Mouse (Mus musculus) megakaryocyte progenitor cell, adult 5-6 weeks (primary cell): ENCODE measurements at regions not wholly inside any gene's neighbourhood (a gene's known extent, or its start where the extent isn't known, plus 50 kb on each side); places are given as distances from the start of the nearest gene placed in this dataset.

ENCODE experiments used
- ATAC-seq: replicated peaks from 2 replicates; pipeline ENCODE4 v1.8.0; 2016; ENCODE audit warnings: mild to moderate bottlenecking, moderate TSS enrichment, inconsistent platforms; ENCODE audit not compliant: poor library complexity

GRCm38 (mm10) chr15:88033725-88034124 lies 489.6 kb downstream of the Fam19a5 start:
- ATAC-seq = no peak

DNA sequence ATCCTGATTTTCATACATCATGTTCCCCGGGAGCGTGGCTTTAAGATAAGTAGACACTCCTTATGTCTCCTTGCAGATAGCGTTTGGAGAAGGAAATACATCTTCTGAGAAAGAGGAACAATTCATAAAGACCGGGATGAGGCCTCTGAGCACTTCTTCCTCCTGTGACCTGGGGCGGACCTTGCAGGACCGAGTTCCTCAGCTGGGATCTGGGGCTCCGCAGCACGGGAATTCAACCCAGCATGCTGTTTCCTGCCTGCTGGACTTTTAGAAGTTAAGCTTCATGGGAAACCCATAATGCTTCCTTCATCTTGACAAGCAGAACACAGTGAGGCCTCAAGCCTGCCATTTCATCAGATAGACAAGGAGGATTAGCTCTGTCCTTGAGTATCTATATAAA lies 491.4 kb downstream of the Fam19a5 start:
- ATAC-seq = no peak

GRCm38 (mm10) chr15:88036146-88037000 lies 492.3 kb downstream of the Fam19a5 start:
- ATAC-seq = no peak

DNA sequence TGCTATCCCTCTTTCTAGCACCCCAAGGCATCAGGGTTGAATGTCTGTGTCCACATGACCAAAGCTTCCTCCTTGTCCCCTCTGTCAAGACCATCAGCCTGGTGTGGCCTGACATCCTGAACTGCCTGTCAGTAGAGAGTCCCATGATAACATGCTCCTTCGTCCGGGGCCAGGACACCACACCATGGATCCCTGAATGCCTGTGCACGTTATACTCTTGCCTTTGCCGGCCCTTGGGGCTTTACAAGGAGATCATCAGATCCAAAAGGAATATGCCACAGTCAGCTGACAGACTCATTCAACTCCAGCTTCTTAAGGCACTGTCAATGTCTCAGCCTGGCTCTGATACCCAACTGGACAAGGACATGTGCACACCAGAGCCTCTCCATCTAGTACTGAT lies 493.5 kb downstream of the Fam19a5 start:
- ATAC-seq = no peak

DNA sequence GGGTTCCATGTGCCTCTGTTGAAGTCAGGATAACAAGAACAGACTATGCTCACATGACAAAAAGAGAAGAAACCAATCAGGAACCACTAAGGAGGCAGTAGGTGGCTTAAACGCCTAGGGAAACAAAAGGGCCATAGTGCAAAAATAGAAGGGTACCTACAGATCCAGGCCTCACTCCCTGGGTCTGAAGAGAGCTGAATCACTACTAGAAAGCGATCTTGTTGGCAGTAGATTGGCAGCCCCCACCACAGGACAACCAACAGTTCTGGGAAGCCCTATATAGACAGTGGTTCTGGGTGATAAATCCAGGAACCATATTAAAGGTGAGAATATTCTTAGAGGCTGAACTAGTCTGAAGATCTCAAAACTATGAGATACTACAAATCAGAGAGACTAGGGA lies 498.7 kb downstream of the Fam19a5 start:
- no peak for ATAC-seq

DNA sequence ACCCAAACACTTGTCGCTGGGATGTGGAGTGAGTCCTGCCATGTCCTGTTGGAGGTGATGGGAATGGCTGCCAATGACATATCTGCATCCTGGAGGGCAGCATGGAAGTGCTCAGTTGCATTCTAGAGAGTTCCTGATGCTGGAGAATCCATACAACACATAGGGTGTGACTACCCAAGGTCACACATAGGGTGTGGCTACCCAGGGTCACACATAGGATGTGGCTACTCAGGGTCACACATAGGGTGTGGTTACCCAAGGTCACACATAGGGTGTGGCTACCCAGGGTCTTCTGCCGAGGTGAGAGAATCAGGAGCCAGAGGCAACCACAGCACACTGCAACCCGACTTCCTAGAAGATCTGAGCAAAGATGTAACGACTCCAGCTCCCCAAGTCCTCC lies 514.0 kb downstream of the Fam19a5 start:
- no peak for ATAC-seq

DNA sequence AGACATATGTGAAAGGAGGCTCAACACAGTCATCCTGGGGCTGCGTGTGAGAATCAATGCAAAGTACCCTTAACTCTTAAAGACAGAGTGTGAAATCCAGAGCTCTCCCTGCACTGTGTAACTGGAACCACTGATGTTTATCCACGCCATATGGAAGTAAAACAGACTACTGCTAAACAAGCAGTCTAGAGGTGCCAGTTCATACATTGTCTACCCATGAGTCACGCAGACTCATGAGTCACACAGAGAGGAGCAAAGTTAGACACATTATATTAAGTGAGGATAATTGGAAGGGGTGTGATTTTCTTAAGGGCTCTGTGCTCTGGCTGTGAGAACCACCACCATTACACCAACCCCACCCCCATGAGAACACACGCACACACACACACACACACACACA lies 516.8 kb downstream of the Fam19a5 start:
- no peak for ATAC-seq

DNA sequence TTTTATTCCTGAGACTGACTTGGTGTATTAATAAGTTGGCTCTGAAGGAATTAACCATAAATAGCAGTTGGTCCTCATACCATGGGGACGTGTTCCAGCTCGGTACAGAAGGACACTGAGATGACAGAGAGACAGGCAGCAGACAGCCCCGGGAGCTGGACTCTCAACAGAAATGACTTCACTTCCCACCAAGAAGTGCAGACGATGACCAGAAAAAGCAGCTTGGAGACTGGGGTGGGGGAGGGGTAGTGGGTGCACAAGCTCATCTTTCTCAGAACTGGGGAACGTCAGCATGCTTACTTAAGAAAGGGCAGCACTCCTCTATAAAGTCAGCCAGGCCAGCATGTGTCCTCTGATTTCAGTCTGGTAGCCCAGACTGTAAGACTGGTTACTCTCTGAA lies 518.9 kb downstream of the Fam19a5 start:
- ATAC-seq = no peak

DNA sequence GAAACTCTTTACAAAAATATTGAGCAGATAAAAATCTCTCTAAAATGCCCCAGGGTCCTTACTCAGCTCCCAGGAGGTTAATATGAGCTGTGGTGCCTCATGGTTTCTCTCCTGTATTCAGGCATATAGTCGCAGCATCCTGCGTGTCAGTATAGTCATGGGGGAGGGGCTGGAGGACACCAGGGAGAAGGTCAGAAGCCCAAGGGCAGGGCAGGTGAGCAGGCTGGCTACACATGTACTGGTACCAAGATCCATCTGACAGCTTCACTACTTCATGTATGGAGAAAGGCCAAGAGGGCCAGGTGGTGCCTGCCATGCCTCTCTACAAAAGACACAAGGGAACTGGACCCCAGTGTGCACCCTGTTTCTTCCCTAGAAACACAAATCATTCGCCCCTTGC lies 524.4 kb downstream of the Fam19a5 start:
- ATAC-seq = no peak

- ATAC-seq = no peak
Measured at GRCm38 (mm10) chr15:88072676-88073075, 527.4 kb upstream of the Zdhhc25 start.

DNA sequence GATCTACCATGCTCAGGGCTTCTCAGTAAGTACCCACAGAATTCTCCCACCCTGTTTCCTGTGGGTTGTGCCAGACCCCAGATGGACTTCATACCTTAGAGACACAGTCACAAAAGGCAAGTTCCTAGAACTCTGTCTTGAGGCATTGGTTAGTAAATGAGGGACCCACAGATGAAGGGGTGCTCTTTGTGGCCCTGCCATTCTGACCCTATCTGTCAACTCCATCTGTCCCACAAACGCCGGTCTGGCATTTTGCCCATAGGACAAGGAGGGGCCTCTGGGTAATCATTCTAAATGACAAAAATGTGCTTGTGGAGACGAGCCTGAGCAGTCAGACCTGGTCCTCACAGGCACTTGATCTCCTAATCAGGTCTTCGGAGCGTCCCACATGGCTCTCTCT lies 516.2 kb upstream of the Zdhhc25 start:
- ATAC-seq = no peak

DNA sequence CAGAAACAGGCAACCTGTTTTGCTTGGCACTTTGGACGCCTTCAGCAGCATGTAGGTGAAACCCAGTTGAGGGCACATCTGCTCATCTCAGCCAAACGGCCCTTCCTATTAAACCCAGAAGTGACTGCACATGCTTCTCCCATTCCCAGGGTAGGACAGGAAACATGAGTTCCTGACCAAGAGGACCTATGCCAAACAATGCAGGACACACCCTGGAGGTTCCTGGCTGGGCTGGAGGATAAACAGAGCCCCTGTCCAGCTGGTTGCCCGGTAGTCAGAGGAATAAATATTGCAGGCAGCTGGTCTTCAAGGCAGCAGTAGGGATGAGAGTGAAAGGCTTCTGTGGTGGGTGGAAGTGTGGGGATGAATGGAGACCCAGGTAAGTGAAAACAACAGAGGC lies 514.5 kb upstream of the Zdhhc25 start:
- no peak for ATAC-seq

- ATAC-seq = no peak
Measured at GRCm38 (mm10) chr15:88089486-88089885, 510.6 kb upstream of the Zdhhc25 start.

- no peak for ATAC-seq
Measured at GRCm38 (mm10) chr15:88091390-88091789, 508.7 kb upstream of the Zdhhc25 start.

- ATAC-seq = no peak
Measured at GRCm38 (mm10) chr15:88120376-88120775, 479.7 kb upstream of the Zdhhc25 start.

GRCm38 (mm10) chr15:88123907-88124523 lies 476.1 kb upstream of the Zdhhc25 start:
- ATAC-seq = no peak

- no peak for ATAC-seq
Measured at GRCm38 (mm10) chr15:88146118-88146517, 454.0 kb upstream of the Zdhhc25 start.

DNA sequence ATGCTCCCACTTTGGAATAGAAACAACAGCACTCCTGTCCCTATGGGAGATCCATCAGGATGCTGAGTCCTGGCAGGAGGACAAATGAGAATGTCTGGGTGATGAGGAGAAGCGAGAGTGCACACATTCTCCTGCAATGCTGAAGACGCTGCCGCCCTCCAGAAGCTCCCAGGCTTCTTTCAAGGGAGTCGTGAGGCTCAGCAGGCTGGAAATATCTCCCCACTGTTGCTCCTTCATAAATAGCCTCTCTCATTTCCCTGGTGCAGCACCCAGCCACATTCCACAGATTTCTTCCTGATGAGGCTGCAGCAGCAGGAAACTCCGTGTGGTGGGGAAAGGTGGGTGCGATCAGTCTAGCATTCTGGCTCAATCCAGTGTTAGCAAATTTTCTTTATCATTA lies 448.9 kb upstream of the Zdhhc25 start:
- ATAC-seq = no peak

DNA sequence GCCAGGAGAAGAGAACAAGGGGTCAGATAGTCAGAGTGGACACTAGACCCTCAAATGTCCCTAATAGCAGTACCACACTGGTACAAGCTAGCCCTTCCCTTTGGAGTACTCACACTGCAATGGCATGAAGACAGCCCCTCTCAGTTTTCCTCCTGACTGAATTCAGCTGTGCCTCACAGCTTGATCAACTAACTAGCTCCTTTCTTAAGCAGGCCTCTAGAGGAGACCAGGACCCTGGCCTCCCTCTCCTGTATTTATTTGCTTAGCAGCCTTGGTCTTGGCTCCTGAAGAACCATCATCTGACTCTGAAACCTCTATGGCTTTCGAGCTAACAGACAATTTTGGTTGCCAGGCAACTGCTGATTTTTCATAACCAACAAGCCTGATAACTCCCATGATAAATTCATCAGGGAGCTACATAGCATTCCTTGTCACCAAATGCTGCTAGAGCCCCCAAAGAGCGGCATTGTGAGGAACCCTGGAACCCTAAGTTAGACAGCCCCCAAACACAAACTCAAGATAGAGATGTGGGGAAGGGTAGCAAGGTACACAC lies 440.4 kb upstream of the Zdhhc25 start:
- ATAC-seq = no peak

DNA sequence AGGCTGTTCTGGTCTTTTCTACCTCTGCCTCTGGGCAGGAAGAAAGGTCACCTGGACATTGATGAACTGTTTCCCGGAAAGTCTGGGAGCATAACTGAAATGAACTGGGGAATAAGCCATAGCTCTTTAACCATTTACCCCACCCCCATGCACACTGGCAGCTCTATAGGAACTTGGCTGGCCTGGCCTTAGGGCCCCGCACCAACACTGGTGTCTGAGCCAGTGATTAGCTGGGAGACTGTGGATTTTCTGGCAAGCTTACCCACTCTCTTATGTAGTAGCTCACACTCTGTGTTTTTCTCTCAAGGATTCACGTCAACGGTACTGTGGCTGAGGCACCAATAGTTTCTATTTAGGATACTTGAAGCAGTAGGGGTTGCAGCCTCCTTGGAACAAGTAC lies 439.8 kb upstream of the Zdhhc25 start:
- no peak for ATAC-seq

GRCm38 (mm10) chr15:88163438-88163837 lies 436.7 kb upstream of the Zdhhc25 start:
- ATAC-seq = no peak

DNA sequence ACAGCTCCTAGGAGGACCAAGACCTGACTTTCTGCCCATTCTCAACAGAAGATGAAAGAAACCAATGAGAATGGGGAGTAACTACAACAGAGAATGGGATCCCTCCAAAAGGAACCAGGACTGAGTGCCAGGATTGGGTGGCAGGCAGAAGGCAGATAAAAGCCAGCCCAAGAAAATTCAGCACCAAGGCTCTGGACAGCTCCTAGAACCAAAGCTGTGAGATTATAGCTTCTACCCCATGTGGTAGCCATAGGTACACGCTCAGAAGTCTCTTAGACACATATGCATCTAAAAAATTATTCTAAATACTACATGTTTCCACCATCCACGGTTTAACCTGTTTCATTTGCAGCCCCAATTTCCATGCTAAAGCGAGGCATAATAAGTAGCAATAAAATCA lies 425.8 kb upstream of the Zdhhc25 start:
- no peak for ATAC-seq
